Mouse (Mus musculus) induced T-regulatory cell, adult 2 months (primary cell): ENCODE measurements around the gene Zbtb20.

Experiments used
- DNase-seq: peaks from one replicate; pipeline ENCODE4 v3.0.0-alpha.2; 2012; ENCODE audit warnings: low read depth

The Zbtb20 gene

DNA sequence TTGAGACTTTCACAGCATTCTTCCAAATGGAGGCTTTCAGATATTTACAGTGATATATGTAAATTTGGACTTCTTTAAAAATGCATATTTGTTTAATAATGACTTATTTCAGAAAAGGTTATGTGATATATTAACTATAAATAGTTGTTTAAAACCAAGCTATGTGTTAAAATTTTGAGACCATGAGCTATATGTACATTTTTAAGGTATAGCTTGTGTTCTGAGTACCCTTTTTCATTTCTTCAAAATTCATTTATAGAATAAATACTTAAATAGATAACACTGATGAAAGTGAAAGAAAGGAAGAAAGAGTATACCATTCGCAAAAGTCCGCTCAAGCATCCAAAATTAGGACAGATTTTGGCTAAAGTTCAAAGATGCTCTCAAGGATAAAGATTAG is 607.1 kb downstream of the Zbtb20 start:
- DNase-seq, result no peak

DNA sequence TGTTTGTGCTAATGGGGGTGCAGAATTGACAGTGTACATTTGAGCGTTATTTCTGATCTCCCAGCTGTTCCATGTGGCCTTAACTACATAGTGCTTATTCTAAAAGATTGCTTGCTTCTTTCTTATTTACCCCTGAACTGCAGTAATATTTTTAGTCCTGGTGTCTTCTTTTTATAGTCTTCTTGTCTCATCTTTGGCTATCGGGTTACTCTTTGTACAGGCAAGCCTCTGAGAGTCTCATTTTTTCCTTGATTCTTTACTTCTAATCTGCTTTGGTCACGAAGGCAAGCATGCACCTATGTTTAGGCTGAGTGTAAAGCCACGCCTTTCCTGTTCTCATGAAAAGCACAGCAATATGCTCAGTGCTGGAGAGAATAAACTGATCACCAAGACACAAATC is 608.7 kb downstream of the Zbtb20 start:
- DNase-seq, result no peak

DNA sequence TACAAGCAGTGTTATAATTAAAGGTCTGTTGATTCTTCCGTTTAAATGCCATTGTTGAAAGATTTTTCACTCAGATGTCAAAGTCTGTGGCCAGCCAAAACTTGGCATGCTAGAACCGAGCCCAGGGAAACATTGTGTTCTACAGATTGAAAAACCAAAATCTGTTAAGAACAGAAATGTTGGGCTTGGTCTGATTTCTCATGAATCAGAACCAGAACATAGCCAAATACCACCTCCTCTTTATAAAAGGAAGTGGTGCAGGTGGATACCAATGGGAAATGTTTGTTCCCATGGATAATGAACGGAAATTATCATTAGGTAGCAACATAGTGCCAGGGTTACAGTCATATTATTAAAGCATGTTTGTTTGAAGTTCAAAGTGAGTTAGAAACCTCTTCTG is 613.7 kb downstream of the Zbtb20 start:
- no peak for DNase-seq

DNA sequence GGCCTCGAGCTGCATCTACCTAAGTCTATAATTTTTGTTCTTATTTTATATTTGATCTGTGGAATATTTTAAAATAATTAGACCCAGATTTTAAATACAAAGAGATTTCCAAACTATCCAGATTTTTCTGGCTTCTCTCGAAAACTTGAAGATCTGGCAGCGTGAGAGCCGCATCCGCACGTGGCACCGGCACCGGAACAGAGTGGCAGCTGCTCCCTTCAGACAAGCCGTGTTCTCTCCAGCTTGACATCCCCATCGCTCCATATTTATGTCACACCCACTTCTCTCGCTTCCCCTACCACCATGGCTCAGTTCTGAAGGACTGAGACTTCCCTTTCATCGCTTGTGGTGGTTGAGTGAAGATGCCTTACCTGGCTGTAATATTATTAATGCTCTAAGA is 614.3 kb downstream of the Zbtb20 start:
- no peak for DNase-seq

DNA sequence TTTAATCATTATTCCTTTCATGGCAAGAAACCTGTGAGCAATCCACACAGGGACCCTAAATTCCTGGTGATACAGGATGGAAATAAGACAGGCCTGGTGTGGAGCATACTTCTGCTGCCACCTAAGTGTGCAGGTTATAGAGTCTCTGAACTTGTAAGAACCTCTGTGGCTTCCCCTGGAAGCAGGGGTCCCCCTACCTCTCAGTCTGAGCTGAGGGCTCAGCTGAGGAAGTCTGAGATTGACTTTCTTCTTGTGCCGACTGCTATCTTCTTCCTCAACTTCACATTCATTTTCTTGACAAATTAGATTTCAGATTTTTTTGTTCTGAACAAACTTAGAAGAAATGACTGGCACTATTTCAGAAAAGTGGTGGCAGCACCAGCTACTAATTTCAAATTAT is 617.2 kb downstream of the Zbtb20 start:
- no peak for DNase-seq

DNA sequence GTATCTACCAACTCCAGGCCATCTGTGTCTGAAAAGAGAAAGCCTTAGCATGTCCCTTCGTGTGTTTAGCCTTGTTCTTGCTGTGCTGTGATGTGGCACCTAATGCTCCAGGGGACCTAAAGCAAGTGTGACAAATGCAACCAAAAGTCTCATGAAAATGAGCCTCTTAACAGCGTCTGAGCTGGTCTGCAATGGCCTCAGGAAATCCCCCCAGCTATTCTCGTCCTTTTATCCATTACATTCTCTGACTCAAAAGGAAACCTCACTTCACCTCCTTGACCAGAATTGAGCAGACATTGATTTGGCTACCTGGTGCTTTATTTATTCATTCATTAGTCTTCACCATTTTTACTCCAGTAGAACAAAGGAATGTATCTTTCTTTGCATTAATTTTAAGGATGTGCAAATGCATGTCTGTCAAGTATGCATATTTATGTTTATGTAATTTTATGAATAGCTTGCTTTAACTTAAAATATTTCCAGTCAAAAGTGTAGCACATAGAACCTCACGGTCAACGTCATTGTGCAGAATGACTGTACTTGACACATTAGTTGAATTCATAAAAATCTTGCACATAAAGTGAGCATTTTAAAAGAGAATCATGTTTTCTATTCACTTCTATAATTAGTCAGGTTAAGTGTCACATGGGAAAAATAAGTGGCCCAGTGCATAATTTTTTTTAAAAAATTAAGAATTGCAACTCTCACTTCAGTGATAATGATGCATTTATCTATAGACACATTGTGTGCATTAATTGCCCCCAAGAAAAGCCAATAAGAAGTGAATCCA is 618.1 kb downstream of the Zbtb20 start:
- no peak for DNase-seq

DNA sequence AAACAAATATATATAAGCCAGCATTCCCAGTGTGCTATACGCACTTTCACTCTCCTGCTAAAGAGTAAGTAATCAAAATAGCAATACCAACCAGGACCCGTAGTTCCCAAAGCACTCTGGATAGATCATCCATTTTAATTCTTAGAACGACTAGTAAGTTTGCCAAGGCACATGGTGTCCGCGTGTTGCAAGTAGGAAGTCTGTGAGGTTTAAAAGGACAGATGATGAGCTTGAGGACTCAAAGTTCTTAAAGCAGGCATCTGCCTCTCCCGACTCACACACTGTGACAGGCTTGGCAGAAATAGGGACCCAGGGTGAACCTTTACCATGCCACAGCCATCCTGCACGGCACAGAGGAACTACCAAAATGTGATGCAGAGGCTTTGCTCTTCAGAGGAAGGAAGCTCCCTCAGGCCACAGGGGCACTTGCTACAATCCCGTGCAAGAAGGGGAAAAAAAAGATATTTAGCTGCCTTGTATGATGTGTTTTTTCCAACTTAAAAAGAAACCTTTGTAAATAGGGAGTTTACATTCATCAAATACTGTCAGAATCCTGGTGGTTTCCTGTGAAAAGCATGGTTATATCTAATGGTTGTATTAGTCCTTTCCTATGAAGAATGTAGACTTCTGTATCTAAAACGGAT is 619.6 kb downstream of the Zbtb20 start:
- DNase-seq, result no peak

DNA sequence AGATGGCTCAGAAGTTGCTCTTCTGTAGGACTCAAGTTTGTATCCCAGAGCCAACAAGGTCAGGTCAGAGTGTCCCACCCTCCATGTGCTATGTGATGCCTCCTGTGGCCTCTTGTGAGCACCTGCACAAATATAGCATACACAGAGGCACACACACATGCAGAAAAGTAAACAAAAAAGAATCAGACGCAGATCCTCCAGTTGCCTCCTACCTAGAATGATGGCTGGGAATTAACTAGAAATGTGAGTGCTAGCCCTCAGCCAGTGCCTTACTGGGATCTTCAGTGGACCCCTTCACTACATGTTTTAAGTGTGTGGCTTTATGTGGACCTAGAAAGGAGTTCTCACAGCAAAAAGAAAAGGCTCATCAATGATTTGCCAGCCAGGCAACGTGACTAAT is 621.4 kb downstream of the Zbtb20 start:
- DNase-seq, result no peak

DNA sequence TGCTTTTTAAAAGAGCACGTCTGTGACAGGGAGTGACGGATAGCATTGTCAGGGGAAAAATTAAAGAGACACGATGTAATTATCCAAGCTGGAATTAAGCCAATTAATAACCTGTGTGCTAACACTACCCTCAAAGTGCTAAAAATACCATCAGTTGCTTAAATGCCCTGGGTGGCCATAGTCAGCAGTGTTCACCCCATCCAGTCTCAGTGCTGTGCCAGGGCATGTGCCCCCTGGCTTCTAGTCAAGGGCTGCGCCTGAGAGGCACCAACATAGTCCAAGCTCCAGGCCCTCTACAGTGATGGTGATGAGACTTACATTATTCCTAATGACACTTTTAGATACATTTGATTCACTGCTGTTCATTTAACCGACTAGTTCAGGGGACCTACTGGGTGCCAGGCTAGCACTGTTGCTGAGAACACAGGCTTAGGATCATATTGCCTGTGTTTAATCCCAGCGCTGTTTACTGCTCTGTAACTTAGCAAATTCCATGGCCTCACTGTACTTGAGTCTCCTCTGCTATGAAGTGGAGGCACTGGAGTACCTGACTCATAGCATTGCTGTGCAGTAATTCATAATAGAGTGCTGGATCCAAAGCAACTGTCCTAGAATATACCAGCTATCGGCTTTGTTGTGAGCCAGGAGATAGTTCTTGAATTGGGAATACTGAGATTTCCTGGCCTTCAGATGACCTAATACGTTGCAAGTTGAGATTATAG is 624.6 kb downstream of the Zbtb20 start:
- DNase-seq, result no peak

DNA sequence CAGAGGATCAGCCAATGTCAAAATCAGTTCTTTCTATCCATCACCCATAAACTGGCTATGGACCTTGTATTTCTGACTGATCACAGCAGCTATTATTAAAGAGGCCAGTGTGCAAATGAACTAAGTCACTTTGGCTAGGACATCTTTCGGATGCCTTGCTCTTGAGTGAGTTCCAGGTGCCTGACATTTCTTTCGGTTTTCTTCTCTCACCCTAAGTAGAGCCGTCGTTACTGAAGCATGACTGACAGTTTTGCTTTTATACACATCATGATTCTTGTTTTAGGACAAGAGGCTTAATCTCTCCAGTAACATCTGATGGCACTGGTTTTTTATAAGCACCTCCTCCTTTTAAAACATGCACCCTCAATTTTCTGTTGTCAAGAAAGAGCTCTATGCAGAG is 625.6 kb downstream of the Zbtb20 start:
- DNase-seq, result no peak

DNA sequence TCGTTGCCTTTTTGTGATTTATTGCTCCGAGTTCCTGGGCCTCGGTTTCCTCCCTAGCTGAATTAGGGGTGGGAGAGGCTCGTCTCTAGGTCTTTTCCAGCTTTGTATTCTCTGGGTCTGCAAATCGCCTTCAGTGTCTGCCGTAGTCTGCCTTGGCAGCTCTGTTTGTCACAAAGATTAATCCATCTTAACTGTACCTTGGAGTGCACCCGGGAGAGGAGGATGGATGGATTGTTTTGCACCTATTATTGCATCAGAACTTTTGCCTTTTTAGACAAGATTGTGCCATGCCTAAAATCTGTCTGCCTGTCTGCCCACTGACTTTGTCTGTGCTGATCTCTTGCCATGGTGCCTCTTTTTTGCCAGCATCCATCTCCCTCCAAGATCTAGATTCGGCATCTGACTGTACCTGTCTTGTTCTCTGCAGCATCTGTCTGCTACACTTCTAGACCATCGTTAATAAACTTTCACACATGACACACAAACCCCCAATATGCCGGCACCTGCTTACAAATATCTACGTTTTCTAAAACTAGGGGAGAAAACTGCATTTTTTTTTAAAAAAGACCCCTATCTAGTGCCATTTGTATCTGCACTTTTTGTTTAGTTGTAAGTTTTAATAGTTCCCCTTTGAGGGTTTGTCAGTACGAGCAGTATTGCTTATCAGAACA is 626.8 kb downstream of the Zbtb20 start:
- no peak for DNase-seq

DNA sequence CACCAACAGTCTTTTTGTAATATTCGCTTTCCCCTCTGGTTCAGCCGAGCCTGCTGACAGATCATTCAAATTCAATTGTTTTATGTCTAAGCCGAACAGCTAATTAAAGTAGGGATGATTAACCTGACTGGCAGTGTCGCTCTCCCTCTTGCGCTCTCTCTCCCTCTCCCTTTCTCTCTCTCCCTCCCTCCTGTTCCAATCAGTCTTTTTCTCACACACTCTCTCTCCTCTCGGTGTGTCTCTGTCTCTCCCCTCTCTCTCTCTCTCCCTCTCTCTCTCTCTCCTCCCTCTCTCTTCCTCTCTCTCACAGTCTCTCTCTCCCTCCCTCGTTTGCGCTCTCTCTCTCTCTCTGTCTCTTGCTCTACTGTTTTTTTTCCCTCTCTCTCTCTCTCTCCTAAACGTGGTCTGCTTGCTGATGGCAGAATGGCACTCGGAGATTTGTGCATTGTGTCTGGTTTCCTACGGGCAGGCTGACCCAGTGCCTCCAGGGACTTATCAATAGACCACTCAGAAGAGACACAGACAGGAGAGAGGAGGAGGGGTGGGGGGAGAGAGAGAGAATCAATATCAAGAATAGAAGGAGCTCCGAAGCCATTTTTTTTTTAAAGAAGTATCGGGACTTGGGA is 627.4 kb downstream of the Zbtb20 start:
- no peak for DNase-seq

DNA sequence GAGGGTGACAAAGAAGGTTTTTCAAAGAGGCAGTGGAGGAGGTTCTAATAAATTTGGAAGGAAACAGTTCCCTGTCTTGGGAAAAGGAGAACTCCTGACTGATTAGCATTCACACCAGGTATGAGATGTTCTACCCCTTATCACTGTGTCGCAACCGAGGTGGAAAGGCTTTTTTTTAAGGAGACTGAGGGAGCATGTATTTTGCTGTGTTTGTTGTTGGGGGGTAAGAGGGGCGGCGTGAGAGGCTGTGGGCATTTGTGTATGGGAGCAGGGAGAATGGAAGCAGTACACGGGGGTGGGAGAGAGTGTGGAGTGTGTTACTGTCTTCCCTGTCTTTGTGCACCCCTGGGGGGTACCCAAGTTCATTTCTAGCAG is 627.9 kb downstream of the Zbtb20 start:
- no peak for DNase-seq

DNA sequence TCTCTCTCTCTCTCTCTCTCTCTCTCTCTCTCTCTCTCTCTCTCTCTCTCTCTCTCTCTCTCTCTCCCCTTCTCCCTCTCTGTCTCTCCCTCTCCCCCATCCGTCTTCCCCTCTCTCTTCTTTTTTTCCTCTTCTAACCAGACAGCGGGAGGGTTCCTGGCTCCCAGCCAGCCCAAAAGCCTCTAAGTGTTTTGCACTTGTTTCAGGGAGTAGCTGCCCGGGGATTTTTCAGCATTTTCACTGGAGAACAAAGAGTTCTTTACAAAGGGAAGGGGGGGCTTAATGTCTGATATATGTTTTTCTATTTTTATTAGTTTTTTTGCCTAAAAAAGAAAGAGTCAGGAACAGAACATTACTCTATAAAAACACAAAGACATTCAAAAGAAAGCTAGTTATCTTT is 628.5 kb downstream of the Zbtb20 start:
- no peak for DNase-seq

DNA sequence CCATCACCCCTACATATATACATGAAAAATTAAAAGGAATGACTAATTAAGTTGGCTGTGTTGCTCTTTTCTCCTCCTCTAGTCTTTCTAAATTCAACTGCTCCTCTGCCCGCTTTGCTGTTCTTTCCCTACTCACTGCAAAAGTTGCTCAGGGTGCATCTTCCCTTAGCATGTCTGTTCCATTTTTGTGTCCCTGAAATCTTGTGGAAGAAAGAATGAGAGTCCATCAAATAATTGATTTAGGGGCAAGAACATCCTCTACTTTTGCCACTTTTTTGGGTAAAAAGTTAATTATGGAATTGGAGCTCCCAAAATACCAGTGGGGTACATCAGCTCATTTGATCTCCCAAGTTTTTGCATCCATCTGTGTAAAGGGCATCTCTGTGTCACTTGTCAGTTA is 628.9 kb downstream of the Zbtb20 start:
- no peak for DNase-seq

DNA sequence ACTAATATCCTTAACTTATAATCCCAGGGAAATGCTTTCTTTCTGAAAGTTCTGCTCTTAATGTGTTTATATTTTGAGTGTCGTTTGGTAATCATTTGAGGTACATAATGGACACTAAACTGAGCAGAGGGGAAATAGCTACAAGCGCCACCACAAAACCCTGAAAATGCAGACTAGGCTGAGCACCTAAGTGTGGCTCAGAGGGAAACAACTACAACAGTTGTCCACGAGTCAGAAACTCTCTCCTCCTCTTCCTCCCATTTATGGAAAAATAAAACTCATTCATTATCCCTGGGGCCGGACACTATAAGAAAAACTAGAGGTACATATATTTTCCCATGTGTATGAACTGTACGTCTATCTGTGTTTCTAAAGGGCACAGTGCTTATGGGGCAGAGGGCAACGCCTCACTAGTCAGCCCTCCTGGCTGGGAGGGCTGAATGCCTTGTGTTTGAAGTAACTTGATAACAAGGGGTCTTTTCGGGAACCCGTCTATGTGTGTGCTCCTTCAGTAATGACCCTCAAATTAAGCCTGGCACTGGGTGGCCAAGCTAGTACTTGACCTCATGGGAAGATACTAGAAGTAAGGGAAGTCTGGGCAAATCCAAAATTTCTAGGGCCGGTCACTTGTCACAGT is 629.8 kb downstream of the Zbtb20 start:
- DNase-seq, result no peak

DNA sequence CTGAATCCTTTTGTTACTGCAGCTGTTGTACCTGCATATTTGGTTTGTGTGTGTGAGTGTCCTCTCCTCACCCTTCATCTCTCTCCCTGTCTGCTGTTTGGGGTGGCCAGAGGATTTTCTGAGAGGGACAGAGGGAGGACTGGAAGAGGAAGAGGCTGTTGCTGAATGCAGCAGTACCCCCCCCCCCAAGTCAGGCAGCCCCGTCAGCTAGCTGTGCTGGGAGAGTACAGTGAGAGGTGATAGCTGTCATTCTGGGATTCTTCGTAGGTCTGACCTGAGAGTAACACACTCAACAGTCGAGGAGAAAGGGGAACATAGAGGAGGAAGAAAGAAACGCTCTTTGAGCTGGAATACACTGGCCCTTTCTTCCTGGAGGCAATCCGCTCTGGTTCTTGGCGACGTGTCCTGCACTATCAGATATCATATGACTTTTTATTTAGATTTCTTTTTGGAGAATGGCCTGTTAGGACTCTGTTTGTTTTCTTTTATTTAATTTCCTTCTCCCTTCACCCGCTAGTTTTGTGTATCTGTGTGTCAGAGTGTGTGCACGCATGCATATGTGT is 630.6 kb downstream of the Zbtb20 start:
- DNase-seq, result no peak

DNA sequence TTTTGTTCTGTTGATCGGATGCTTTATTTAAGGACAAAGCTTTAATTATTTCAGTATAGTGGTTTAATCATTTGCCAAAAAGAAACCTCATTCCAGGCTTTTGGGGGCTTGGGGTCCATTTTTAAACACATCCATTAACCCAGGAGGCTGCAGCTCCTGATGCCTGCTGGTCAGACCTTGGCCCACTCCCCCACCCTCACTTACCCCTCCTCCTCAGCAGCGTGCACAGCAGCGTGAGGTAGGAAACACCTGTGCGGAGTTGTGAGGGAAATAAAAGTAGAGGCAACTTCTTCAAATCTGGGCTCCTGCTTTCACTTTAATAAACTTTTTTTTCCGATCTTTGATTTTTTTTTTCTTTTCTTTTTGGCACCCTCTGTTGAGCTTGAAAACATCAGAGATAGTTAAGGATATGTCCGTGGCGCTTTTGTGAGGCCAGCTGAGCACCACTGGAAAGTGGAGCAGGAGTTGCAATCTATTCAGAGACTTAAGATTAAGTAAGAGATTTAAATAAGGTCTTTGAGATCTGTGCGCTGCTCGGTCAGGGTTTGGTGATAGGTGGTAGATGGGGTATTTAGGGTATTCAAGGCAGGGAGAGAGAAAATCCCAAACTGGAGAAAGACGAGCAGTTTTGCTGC is 631.2 kb downstream of the Zbtb20 start:
- no peak for DNase-seq

DNA sequence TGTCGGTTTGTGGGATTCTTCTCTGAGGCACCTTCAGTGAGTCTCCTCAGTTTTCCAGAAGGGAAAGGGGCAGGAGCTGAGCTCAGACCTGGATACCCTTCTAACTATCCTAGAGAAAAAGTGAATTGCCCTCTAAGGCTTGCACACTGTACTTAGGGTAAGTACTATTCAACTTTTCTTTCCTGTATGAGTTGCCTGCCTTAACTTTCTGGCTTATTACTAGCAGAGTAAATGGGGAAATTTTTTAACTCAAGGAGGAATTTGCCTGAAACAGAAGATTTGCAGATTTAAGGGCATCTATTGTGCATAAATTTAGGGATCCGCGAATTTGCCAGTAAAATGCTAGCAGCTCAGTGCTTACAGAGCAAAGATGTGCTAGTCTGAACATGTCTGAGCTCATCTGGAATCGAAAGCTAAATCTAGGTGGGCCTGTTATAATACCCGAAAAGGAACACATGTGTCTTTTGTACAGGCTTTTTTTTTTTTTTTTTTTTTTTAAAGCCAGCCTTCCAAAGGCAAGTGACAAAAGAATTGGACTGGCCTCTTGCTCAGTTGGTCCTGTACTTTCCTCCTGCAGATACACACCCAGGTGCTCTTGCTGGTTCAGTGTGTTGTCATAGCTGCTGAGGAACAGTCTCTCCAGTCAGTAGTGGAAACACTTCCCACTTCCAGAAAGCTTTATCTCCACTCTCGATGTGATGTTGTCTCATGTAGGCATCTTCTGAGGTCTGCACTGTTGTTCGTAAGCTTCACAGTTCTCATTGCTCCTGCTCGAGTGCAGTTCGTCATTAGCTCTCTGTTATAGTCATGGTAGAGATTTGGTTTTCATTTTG is 632.7 kb downstream of the Zbtb20 start:
- no peak for DNase-seq

DNA sequence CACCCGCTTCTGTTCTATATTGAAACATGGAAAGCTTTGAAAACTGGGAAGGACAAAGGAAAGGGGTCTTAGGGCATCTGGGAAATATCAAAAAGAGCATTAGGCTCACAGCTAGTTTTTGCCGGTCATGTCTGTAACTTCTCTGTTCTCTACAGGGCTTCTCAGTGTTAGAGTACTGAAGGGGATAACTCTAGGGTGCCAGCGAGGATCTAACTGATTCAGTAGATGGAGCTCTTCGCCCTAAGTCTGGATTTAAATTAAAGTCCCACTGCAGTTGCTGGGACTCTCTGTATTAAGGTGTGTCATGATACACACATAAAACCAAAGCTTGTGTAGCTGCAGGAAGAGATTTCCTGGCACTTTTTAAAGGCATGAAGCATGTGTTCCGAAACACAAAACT is 634.8 kb downstream of the Zbtb20 start:
- DNase-seq, result no peak
